Mouse (Mus musculus) kidney, embryonic 16.5 days (tissue): ENCODE measurements at regions not wholly inside any gene's neighbourhood (a gene's known extent, or its start where the extent isn't known, plus 50 kb on each side); places are given as distances from the start of the nearest gene placed in this dataset.

Experiments
- ATAC-seq: fragments of 200-750 bp; cut with Nextera tagmentation; 2 replicates; pipeline ENCODE4 v1.8.0; 2017; ENCODE audit warnings: moderate TSS enrichment; ENCODE audit not compliant: low FRiP score, low TSS enrichment
- H3K27ac ChIP-seq: fragments of 300-500 bp; sonication (generic); 2 replicates; pipeline ENCODE4 v1.5.1; 2014; ENCODE audit warnings: low read length
- H3K27me3 ChIP-seq: fragments of 300-500 bp; sonication (generic); 2 replicates; pipeline ENCODE4 v1.6.1; 2014; ENCODE audit warnings: low read length, control low read depth, mixed read lengths; ENCODE audit not compliant: insufficient read depth
- H3K36me3 ChIP-seq: fragments of 300-500 bp; sonication (generic); 2 replicates; pipeline ENCODE4 v1.6.1; 2014; ENCODE audit warnings: low read length, control low read depth, mixed read lengths; ENCODE audit not compliant: insufficient read depth
- H3K4me1 ChIP-seq: fragments of 300-500 bp; sonication (generic); 2 replicates; pipeline ENCODE4 v1.6.1; 2014; ENCODE audit warnings: low read length, control low read depth, mixed read lengths; ENCODE audit not compliant: insufficient read depth
- H3K4me2 ChIP-seq: fragments of 300-500 bp; sonication (generic); replicated peaks from 2 replicates; pipeline ENCODE4 v1.6.1; 2014; ENCODE audit warnings: low read depth, low read length
- H3K4me3 ChIP-seq: fragments of 300-500 bp; sonication (generic); 2 replicates; pipeline ENCODE4 v1.5.1; 2014; ENCODE audit warnings: mild to moderate bottlenecking, low read length
- H3K9ac ChIP-seq: fragments of 300-500 bp; sonication (generic); replicated peaks from 2 replicates; pipeline ENCODE4 v1.6.1; 2014; ENCODE audit warnings: low read length
- H3K9me3 ChIP-seq: fragments of 300-500 bp; sonication (generic); 2 replicates; pipeline ENCODE4 v1.6.1; 2016; ENCODE audit warnings: low read length, control low read depth
- WGBS: fragments of 180-500 bp; shearing (Covaris S2); extraction: QIAGEN DNeasy Blood & Tissue Kit; methylation state at CpG from one replicate; pipeline ENCODE4 v1.1.7; 2014; 5-methylcytosine and 5-hydroxymethylcytosine counted together

- no peak for ATAC-seq
- no peaks in the 10 kb centered on the region for H3K4me1 ChIP-seq
- no peaks in the 10 kb centered on the region for H3K9me3 ChIP-seq
- H3K27ac ChIP-seq, result no peak overlapping the region
- H3K36me3 ChIP-seq, result no peaks in the 10 kb centered on the region
- no peak overlapping the region for H3K4me3 ChIP-seq
- H3K9ac ChIP-seq, result no peak overlapping the region
- no peaks in the 10 kb centered on the region for H3K27me3 ChIP-seq
- H3K4me2 ChIP-seq, result no peak overlapping the region
- WGBS, result 80% methylated on average over 13 of the region's 13 CpGs
These were observed 612.0 kb upstream of the Arid1b start for GRCm38 (mm10) chr17:4381896-4382685.

- H3K4me2 ChIP-seq, result no peak overlapping the region
- H3K36me3 ChIP-seq, result no peaks in the 10 kb centered on the region
- no peaks in the 10 kb centered on the region for H3K27me3 ChIP-seq
- no peak overlapping the region for H3K9ac ChIP-seq
- H3K4me1 ChIP-seq, result no peaks in the 10 kb centered on the region
- H3K4me3 ChIP-seq, result no peak overlapping the region
- no peak overlapping the region for H3K27ac ChIP-seq
- ATAC-seq, result no peak
- no peaks in the 10 kb centered on the region for H3K9me3 ChIP-seq
These were observed 611.4 kb upstream of the Arid1b start for GRCm38 (mm10) chr17:4382716-4383115.

DNA sequence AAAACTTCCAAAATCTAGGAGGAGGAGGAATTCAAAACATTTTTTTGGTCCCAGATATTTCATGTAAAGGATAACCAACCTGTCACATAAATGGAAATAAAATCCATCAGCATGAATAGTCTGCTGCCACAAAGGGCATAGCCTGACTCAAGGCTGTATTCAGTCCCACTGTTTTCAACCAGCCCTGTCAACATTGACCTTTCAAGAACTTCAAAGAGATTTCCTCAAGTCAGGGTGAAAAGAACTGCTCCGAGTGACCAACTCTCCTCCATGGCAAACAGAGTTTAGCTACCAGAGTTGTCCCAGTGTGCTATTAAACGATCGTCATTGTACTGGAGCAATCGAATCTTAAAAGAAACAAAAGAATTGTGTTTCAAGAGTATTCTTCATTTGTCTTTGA is 606.5 kb upstream of the Arid1b start:
- H3K36me3 ChIP-seq, result no peaks in the 10 kb centered on the region
- WGBS, result 75% methylated on average over 4 of the region's 4 CpGs
- H3K4me1 ChIP-seq, result no peaks in the 10 kb centered on the region
- H3K27me3 ChIP-seq, result no peaks in the 10 kb centered on the region
- no peak overlapping the region for H3K4me3 ChIP-seq
- H3K9me3 ChIP-seq, result no peaks in the 10 kb centered on the region
- H3K4me2 ChIP-seq, result no peak overlapping the region
- no peak overlapping the region for H3K9ac ChIP-seq
- H3K27ac ChIP-seq, result no peak overlapping the region
- no peak for ATAC-seq

DNA sequence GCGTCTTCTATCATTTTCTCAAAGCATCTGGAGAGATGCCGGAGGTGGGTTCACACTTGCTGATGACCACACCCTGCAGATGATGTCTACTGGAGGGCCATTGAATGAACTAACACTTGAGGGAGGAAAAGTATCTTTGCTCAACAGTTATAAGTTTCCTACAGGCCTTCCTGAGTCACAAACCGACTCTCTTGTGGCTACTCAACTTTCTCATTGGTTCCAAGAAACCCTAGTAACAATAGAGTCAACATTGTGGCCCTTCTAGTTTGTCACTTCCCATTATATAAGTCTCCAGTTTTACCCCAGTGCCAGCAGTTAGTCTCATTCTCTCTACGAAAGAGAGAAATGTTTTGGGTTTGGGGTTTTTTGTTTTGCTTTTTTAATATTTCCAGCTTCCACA is 604.1 kb upstream of the Arid1b start:
- Histone ChIP-seq H3K4me3 (no peak overlapping the region), H3K27ac (no peak overlapping the region), H3K4me2 (no peak overlapping the region), H3K9ac (no peak overlapping the region), H3K36me3 (no peaks in the 10 kb centered on the region), H3K4me1 (no peaks in the 10 kb centered on the region), H3K9me3 (no peaks in the 10 kb centered on the region), H3K27me3 (no peaks in the 10 kb centered on the region)
- WGBS, result 89% methylated on average over 4 of the region's 4 CpGs
- no peak for ATAC-seq

DNA sequence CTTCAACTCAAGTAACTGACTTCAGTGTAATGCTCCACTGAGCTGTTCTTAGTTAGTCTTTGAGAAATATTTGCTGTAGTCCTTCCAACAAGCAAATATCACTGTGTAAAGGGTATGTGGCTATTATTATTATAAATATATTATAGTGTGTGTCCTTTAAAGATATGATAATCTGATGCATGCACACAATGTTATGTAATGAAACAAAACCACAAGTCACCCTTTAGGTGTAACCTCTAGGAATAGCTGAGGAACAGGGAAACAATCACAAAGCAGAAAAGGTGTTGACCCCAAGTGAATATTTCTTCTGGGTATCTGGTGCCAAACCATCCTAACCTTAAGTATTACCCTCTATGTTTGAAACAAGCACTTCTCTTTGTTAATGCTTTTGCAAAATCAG is 603.6 kb upstream of the Arid1b start:
- H3K9me3 ChIP-seq, result no peaks in the 10 kb centered on the region
- H3K4me2 ChIP-seq, result no peak overlapping the region
- ATAC-seq, result no peak
- H3K9ac ChIP-seq, result no peak overlapping the region
- no peaks in the 10 kb centered on the region for H3K4me1 ChIP-seq
- H3K27ac ChIP-seq, result no peak overlapping the region
- no peak overlapping the region for H3K4me3 ChIP-seq
- H3K27me3 ChIP-seq, result no peaks in the 10 kb centered on the region
- H3K36me3 ChIP-seq, result no peaks in the 10 kb centered on the region

- Histone ChIP-seq H3K36me3 (no peaks in the 10 kb centered on the region), H3K4me3 (no peak overlapping the region), H3K9me3 (no peaks in the 10 kb centered on the region), H3K27me3 (no peaks in the 10 kb centered on the region), H3K4me1 (no peaks in the 10 kb centered on the region), H3K4me2 (no peak overlapping the region), H3K27ac (no peak overlapping the region), H3K9ac (no peak overlapping the region)
- 71% methylated on average over 1 of the region's 1 CpGs for WGBS
- ATAC-seq, result no peak
These were observed 602.9 kb upstream of the Arid1b start for GRCm38 (mm10) chr17:4391210-4391609.

GRCm38 (mm10) chr17:4396119-4396518 is 598.0 kb upstream of the Arid1b start:
- no peaks in the 10 kb centered on the region for H3K27me3 ChIP-seq
- no peaks in the 10 kb centered on the region for H3K36me3 ChIP-seq
- no peak overlapping the region for H3K4me3 ChIP-seq
- ATAC-seq, result no peak
- H3K4me1 ChIP-seq, result no peaks in the 10 kb centered on the region
- H3K9ac ChIP-seq, result no peak overlapping the region
- WGBS, result 89% methylated on average over 5 of the region's 5 CpGs
- H3K4me2 ChIP-seq, result no peak overlapping the region
- peaks cover 6% of the 10 kb centered on the region for H3K9me3 ChIP-seq
- no peak overlapping the region for H3K27ac ChIP-seq

GRCm38 (mm10) chr17:4417686-4418085 is 576.4 kb upstream of the Arid1b start:
- Histone ChIP-seq H3K36me3 (no peaks in the 10 kb centered on the region), H3K27ac (no peak overlapping the region), H3K27me3 (no peaks in the 10 kb centered on the region), H3K4me3 (no peak overlapping the region), H3K9me3 (no peaks in the 10 kb centered on the region), H3K4me2 (no peak overlapping the region), H3K9ac (no peak overlapping the region), H3K4me1 (no peaks in the 10 kb centered on the region)
- WGBS, result 78% methylated on average over 5 of the region's 5 CpGs
- no peak for ATAC-seq

DNA sequence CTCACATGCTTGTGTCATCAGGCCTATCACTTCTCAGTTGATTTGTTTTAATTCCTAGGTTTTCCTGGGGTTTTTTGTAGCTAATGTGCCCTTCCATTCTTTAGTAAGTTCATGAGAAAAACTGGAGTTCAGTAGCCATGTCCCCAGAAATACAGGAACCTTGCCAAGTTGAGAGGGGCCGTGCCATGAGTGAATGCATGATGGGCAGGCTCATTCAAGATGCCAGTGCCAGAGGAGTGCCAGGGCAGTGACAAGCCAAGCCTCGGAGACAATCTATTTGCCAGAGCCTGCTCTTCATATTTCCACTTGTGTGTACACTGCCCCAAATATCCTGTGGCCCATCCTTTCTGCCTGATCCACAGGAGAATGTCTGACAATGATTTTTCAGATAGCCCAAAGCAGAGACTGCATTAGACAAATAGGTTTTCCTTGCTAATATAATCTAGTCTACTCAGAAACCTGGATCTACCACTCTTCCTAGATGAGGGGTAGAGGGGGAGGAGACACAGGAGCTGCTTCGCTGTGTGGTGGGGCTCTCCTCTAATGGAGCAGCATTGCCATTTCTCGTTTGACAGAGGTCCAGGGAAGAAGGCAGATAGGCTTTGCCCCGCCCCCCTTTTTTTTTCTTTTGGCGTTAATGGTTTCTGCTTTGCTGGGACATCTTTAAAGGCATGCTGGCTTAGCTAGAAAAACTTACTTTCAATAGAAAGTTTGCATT is 569.5 kb upstream of the Arid1b start:
- WGBS, result 54% methylated on average over 6 of the region's 6 CpGs
- H3K27ac ChIP-seq, result no peak overlapping the region
- no peaks in the 10 kb centered on the region for H3K36me3 ChIP-seq
- no peak overlapping the region for H3K9ac ChIP-seq
- H3K9me3 ChIP-seq, result 0 out of 2 replicates have a peak, but pooled peaks cover 2% of the 10 kb centered on the region
- no peak overlapping the region for H3K4me3 ChIP-seq
- H3K4me1 ChIP-seq, result no peaks in the 10 kb centered on the region
- H3K27me3 ChIP-seq, result no peaks in the 10 kb centered on the region
- no peak for ATAC-seq
- H3K4me2 ChIP-seq, result no peak overlapping the region

GRCm38 (mm10) chr17:4425342-4425741 is 568.8 kb upstream of the Arid1b start:
- 70% methylated on average over 2 of the region's 2 CpGs for WGBS
- H3K36me3 ChIP-seq, result no peaks in the 10 kb centered on the region
- H3K4me2 ChIP-seq, result no peak overlapping the region
- no peak for ATAC-seq
- H3K4me1 ChIP-seq, result no peaks in the 10 kb centered on the region
- no peak overlapping the region for H3K27ac ChIP-seq
- no peak overlapping the region for H3K4me3 ChIP-seq
- H3K9me3 ChIP-seq, result 0 out of 2 replicates have a peak, but pooled peaks cover 2% of the 10 kb centered on the region
- H3K9ac ChIP-seq, result no peak overlapping the region
- no peaks in the 10 kb centered on the region for H3K27me3 ChIP-seq
